Mouse (Mus musculus) intestine, postnatal 0 days (tissue): ENCODE results near the gene Uts2. TPM values are rescaled to one million over a fixed set of nuclear protein-coding genes. Genes with fewer than 3 reads are reported as not detected.
"Not testable (repeated sequence)": the region's sequence is repeated elsewhere in the genome, so short reads cannot be mapped to it uniquely, and the experiment has no call there.

Source experiments
- ATAC-seq: fragments of 200-750 bp; cut with Nextera tagmentation; 2 replicates; pipeline ENCODE4 v1.8.0; 2017; ENCODE audit warnings: mild to moderate bottlenecking, moderate TSS enrichment, moderate library complexity
- H3K27ac ChIP-seq: fragments of 300-500 bp; sonication (generic); 2 replicates; pipeline ENCODE4 v1.5.1; 2014; ENCODE audit warnings: mild to moderate bottlenecking, low read depth, low read length, moderate library complexity
- H3K27me3 ChIP-seq: fragments of 300-500 bp; sonication (generic); replicated peaks from 2 replicates; pipeline ENCODE4 v1.6.1; 2014; ENCODE audit warnings: low read length, mixed read lengths; ENCODE audit not compliant: control insufficient read depth, insufficient read depth
- H3K36me3 ChIP-seq: fragments of 300-500 bp; sonication (generic); 2 replicates; pipeline ENCODE4 v1.6.1; 2014; ENCODE audit warnings: mild to moderate bottlenecking, moderate library complexity; ENCODE audit not compliant: control insufficient read depth, insufficient read depth
- H3K4me1 ChIP-seq: fragments of 300-500 bp; sonication (generic); replicated peaks from 2 replicates; pipeline ENCODE4 v1.6.1; 2014; ENCODE audit warnings: antibody characterized with exemption, low read length, mixed read lengths; ENCODE audit not compliant: control insufficient read depth, insufficient read depth
- H3K4me2 ChIP-seq: fragments of 300-500 bp; sonication (generic); replicated peaks from 2 replicates; pipeline ENCODE4 v1.6.1; 2014; ENCODE audit warnings: low read depth, mild to moderate bottlenecking, moderate library complexity
- H3K4me3 ChIP-seq: fragments of 300-500 bp; sonication (generic); 2 replicates; pipeline ENCODE4 v1.5.1; 2014; ENCODE audit warnings: low read depth, low read length
- H3K9ac ChIP-seq: fragments of 300-500 bp; sonication (generic); 2 replicates; pipeline ENCODE4 v1.6.1; 2014; ENCODE audit warnings: mild to moderate bottlenecking, low read depth, low read length
- H3K9me3 ChIP-seq: fragments of 300-500 bp; sonication (generic); 2 replicates; pipeline ENCODE4 v1.6.1; 2016; ENCODE audit warnings: mixed run types; ENCODE audit not compliant: control insufficient read depth
- CTCF ChIP-seq: sonication (generic); IDR thresholded peaks from 2 replicates; pipeline ENCODE4 v1.5.1; 2016; ENCODE audit warnings: low read depth, mild to moderate bottlenecking, control low read depth, antibody characterized with exemption, moderate library complexity
- WGBS: fragments of 180-500 bp; shearing (Covaris S2); extraction: QIAGEN DNeasy Blood & Tissue Kit; methylation state at CpG from one replicate; pipeline ENCODE4 v1.1.7; 2014; 5-methylcytosine and 5-hydroxymethylcytosine counted together
- polyA plus RNA-seq: library from polyadenylated mRNA; unstranded; fragments of >200 nt; fragmentation: Nextera tagmentation; extraction: Ambion mirVana; gene quantifications from 2 replicates; pipeline ENCODE4 v1.2.1, GENCODE M21; 2015

The Uts2 gene
- polyA plus RNA-seq, 1 experiment from 2014 or later, result not detected

GRCm38 (mm10) chr4:151005656-151006318 is 8.9 kb downstream of the Uts2 start:
- ATAC-seq, result no peak
- no peaks in the 10 kb centered on the region for H3K9me3 ChIP-seq
- H3K27me3 ChIP-seq, result no peaks in the 10 kb centered on the region
- no peaks in the 10 kb centered on the region for H3K36me3 ChIP-seq
- 88% methylated on average over 13 of the region's 13 CpGs for WGBS
- no peak overlapping the region for H3K27ac ChIP-seq
- no peak overlapping the region for H3K4me3 ChIP-seq
- no peak overlapping the region for H3K4me2 ChIP-seq
- H3K4me1 ChIP-seq, result no peaks in the 10 kb centered on the region
- no peak overlapping the region for H3K9ac ChIP-seq
- TF ChIP-seq CTCF, result no peak

GRCm38 (mm10) chr4:151006945-151007344 is 10.0 kb downstream of the Uts2 start:
- Histone ChIP-seq H3K4me1 (no peaks in the 10 kb centered on the region), H3K4me2 (no peak overlapping the region), H3K27ac (no peak overlapping the region), H3K4me3 (no peak overlapping the region), H3K9ac (no peak overlapping the region), H3K9me3 (no peaks in the 10 kb centered on the region), H3K36me3 (no peaks in the 10 kb centered on the region), H3K27me3 (no peaks in the 10 kb centered on the region)
- TF ChIP-seq CTCF, result peak; percentile 69
- WGBS, result 65% methylated on average over 6 of the region's 6 CpGs
- no peak for ATAC-seq

GRCm38 (mm10) chr4:151010316-151010715 is 13.4 kb downstream of the Uts2 start:
- WGBS, result 87% methylated on average over 7 of the region's 7 CpGs
- TF ChIP-seq CTCF, result no peak
- no peaks in the 10 kb centered on the region for H3K9me3 ChIP-seq
- H3K9ac ChIP-seq, result no peak overlapping the region
- no peak overlapping the region for H3K27ac ChIP-seq
- H3K4me3 ChIP-seq, result no peak overlapping the region
- H3K27me3 ChIP-seq, result no peaks in the 10 kb centered on the region
- no peak for ATAC-seq
- no peaks in the 10 kb centered on the region for H3K4me1 ChIP-seq
- H3K4me2 ChIP-seq, result no peak overlapping the region
- peaks cover 11% of the 10 kb centered on the region; the same call in 1 of the 2 replicates for H3K36me3 ChIP-seq

- 90% methylated on average over 10 of the region's 10 CpGs for WGBS
- H3K27ac ChIP-seq, result no peak overlapping the region
- TF ChIP-seq CTCF, result no peak
These were observed 19.0 kb downstream of the Uts2 start for GRCm38 (mm10) chr4:151015946-151016345.

GRCm38 (mm10) chr4:151017356-151017755 is 20.5 kb downstream of the Uts2 start:
- H3K4me3 ChIP-seq, ATAC-seq, H3K4me2 ChIP-seq, H3K9me3 ChIP-seq, H3K9ac ChIP-seq, H3K4me1 ChIP-seq, H3K27ac ChIP-seq, H3K27me3 ChIP-seq: not testable (repeated sequence)
- H3K36me3 ChIP-seq, result peaks cover 22% of the 10 kb centered on the region; the same call in 1 of the 2 replicates
- WGBS, result 97% methylated on average over 1 of the region's 1 CpGs

More at GRCm38 (mm10) chr4:151015946-151016345, 19.0 kb downstream of the Uts2 start:
- Histone ChIP-seq H3K9ac (no peak overlapping the region), H3K4me1 (no peaks in the 10 kb centered on the region), H3K4me2 (no peak overlapping the region), H3K27me3 (no peaks in the 10 kb centered on the region), H3K4me3 (no peak overlapping the region), H3K9me3 (no peaks in the 10 kb centered on the region), H3K36me3 (peaks cover 19% of the 10 kb centered on the region; the same call in 1 of the 2 replicates)
- ATAC-seq, result no peak

DNA sequence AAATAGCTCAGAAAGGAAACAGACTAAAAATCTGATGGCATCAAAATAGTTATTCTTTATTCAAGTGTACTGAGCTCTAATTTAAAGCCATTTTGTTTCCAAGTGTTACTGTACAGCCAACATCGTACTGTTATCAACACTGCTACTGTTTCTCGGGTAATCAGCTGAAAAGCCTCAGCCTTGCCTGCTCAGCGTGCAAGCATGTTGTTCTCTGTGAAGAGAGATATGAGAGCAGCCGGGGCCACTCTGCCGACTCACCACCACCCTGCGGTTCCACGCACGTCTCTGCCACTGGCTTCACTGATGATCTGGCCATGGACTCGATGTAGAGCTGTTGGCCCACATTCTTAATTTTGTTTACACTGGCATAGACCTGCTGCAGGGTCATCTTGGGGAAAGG is 27.3 kb downstream of the Uts2 start:
- TF ChIP-seq CTCF, result no peak
- H3K4me2 ChIP-seq, result no peak overlapping the region
- no peak for ATAC-seq
- WGBS, result 71% methylated on average over 9 of the region's 9 CpGs
- no peaks in the 10 kb centered on the region for H3K4me1 ChIP-seq
- peaks cover 6% of the 10 kb centered on the region; the same call in 1 of the 2 replicates for H3K36me3 ChIP-seq
- H3K9me3 ChIP-seq, result no peaks in the 10 kb centered on the region
- no peaks in the 10 kb centered on the region for H3K27me3 ChIP-seq
- H3K27ac ChIP-seq, result no peak overlapping the region
- H3K4me3 ChIP-seq, result no peak overlapping the region
- H3K9ac ChIP-seq, result no peak overlapping the region

DNA sequence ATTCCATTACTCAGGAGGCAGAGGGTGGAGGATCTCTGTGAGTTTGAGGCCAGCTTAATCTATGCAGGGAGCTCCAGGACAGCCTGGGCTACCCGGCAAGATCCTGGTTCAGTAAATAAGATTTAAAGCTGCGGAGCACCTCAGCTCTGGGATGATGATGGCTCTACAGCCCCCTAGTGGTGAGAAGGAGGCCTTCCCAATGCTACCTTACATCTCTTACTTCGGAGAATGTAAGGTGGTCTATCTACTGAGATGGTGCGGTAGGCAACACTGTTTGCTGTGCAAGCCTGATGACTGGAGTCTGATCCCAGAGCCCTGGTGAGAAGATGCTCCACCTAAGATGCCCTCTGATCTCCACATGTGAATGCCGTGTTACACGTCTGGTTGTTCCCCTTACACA is 30.1 kb downstream of the Uts2 start:
- H3K9ac ChIP-seq, result no peak overlapping the region
- WGBS, result 48% methylated on average over 6 of the region's 6 CpGs
- no peak for ATAC-seq
- no peak overlapping the region for H3K4me2 ChIP-seq
- H3K27ac ChIP-seq, result no peak overlapping the region
- TF ChIP-seq CTCF, result peak; percentile 84
- H3K9me3 ChIP-seq, result no peaks in the 10 kb centered on the region
- no peaks in the 10 kb centered on the region for H3K4me1 ChIP-seq
- no peak overlapping the region for H3K4me3 ChIP-seq
- H3K27me3 ChIP-seq, result no peaks in the 10 kb centered on the region
- H3K36me3 ChIP-seq, result peaks cover 6% of the 10 kb centered on the region; the same call in 1 of the 2 replicates
